Mouse (Mus musculus) CH12.LX (cell line): ENCODE measurements around the gene Dpp4. TPM values are rescaled to one million over a fixed set of nuclear protein-coding genes. Genes with fewer than 3 reads are reported as not detected.

Experiments
- DNase-seq: peaks from one replicate; pipeline ENCODE4 v3.0.0-alpha.2; 2013; ENCODE audit errors: extremely low read depth
- H3K27ac ChIP-seq: 2 replicates; pipeline ENCODE4 v1.5.1; 2012; ENCODE audit warnings: low read depth, mild to moderate bottlenecking, control low read depth, moderate library complexity; ENCODE audit not compliant: insufficient read depth
- H3K27me3 ChIP-seq: replicated peaks from 2 replicates; pipeline ENCODE3; 2012; ENCODE audit warnings: inconsistent platforms
- H3K36me3 ChIP-seq, 2 experiments: replicated peaks in 1 of 2; 2 replicates each; pipeline versions ENCODE3 to v1.6.1; 2012; ENCODE audit warnings: inconsistent platforms in 1 of 2, low read length in 1 of 2, mild to moderate bottlenecking in 1 of 2, mixed read lengths in 1 of 2, moderate library complexity in 1 of 2; ENCODE audit not compliant: control insufficient read depth in 1 of 2, insufficient read depth in 1 of 2
- H3K4me1 ChIP-seq, 2 experiments: 2 replicates each; pipeline ENCODE4 v1.6.1; 2012; ENCODE audit warnings: inconsistent platforms in 1 of 2, moderate library complexity in 1 of 2; ENCODE audit not compliant: insufficient read depth in 2 of 2, control insufficient read depth in 1 of 2
- H3K4me2 ChIP-seq: 2 replicates; pipeline ENCODE4 v1.6.1; 2012; ENCODE audit warnings: low read depth, mild to moderate bottlenecking, control low read depth; ENCODE audit not compliant: poor library complexity, insufficient read depth, severe bottlenecking
- H3K4me3 ChIP-seq, 3 experiments: fragments of 150-350 bp in 1 of 3; sonication (generic) in 1 of 3; replicated peaks in 1 of 3; 2 replicates each; pipeline versions ENCODE3 to v1.5.1; 2011 to 2012; ENCODE audit warnings: low read depth in 2 of 3, low read length in 2 of 3, mild to moderate bottlenecking in 2 of 3, moderate library complexity in 2 of 3, control low read depth in 1 of 3, improper control_type of control experiment in 1 of 3, inconsistent platforms in 1 of 3, mixed read lengths in 1 of 3; ENCODE audit not compliant: poor library complexity in 1 of 3
- H3K79me2 ChIP-seq: replicated peaks from 2 replicates; pipeline ENCODE4 v1.6.1; 2012; ENCODE audit warnings: mild to moderate bottlenecking, moderate library complexity; ENCODE audit not compliant: control insufficient read depth, poor library complexity, insufficient read depth, severe bottlenecking; ENCODE audit errors: extremely low read depth
- H3K9ac ChIP-seq: 2 replicates; pipeline ENCODE4 v1.6.1; 2012; ENCODE audit warnings: low read depth, mild to moderate bottlenecking, control low read depth, moderate library complexity; ENCODE audit not compliant: insufficient read depth
- H3K9me3 ChIP-seq: replicated peaks from 2 replicates; pipeline ENCODE3; 2012; ENCODE audit warnings: low read length, inconsistent platforms, mixed read lengths
- CHD1 ChIP-seq: IDR thresholded peaks from 2 replicates; pipeline ENCODE4 v1.6.1; 2012; ENCODE audit warnings: low read depth, low read length, improper control_type of control experiment, inconsistent platforms
- CHD2 ChIP-seq: IDR thresholded peaks from 2 replicates; pipeline ENCODE4 v1.6.1; 2011; ENCODE audit warnings: low read length, improper control_type of control experiment
- ELF1 ChIP-seq: IDR thresholded peaks from 2 replicates; pipeline ENCODE4 v1.6.1; 2014; ENCODE audit warnings: low read depth, mild to moderate bottlenecking, inconsistent platforms, low read length, improper control_type of control experiment
- GABPA ChIP-seq: IDR thresholded peaks from 2 replicates; pipeline ENCODE4 v1.6.1; 2012; ENCODE audit warnings: low read depth, low read length, improper control_type of control experiment, inconsistent platforms; ENCODE audit not compliant: insufficient replicate concordance
- JUN ChIP-seq: IDR thresholded peaks from 2 replicates; pipeline ENCODE4 v1.6.1; 2011; ENCODE audit warnings: low read depth, mild to moderate bottlenecking, low read length, improper control_type of control experiment, moderate library complexity; ENCODE audit not compliant: insufficient read depth
- KAT2A ChIP-seq: IDR thresholded peaks from 2 replicates; pipeline ENCODE4 v1.6.1; 2012; ENCODE audit warnings: low read length, improper control_type of control experiment, inconsistent platforms; ENCODE audit not compliant: insufficient replicate concordance
- MAX ChIP-seq: IDR thresholded peaks from 2 replicates; pipeline ENCODE4 v1.6.1; 2011; ENCODE audit warnings: low read length, improper control_type of control experiment
- MYC ChIP-seq: IDR thresholded peaks from 2 replicates; pipeline ENCODE4 v1.6.1; 2011; ENCODE audit warnings: low read depth, mild to moderate bottlenecking, improper control_type of control experiment, low read length
- NELFE ChIP-seq: IDR thresholded peaks from 2 replicates; pipeline ENCODE4 v1.6.1; 2011; ENCODE audit warnings: low read depth, low read length, improper control_type of control experiment
- PAX5 ChIP-seq: IDR thresholded peaks from 2 replicates; pipeline ENCODE4 v1.6.1; 2012; ENCODE audit warnings: low read length, inconsistent platforms, mixed read lengths
- POLR2A ChIP-seq: IDR thresholded peaks from 2 replicates; pipeline ENCODE4 v1.6.1; 2011; ENCODE audit warnings: low read depth, mild to moderate bottlenecking, improper control_type of control experiment, low read length
- TBP ChIP-seq: conservative IDR thresholded peaks from 2 replicates; pipeline ENCODE4 v1.6.1; 2011; ENCODE audit warnings: low read depth, low read length, improper control_type of control experiment
- USF2 ChIP-seq: conservative IDR thresholded peaks from 2 replicates; pipeline ENCODE4 v1.6.1; 2011; ENCODE audit warnings: low read depth, low read length, improper control_type of control experiment
- ZMIZ1 ChIP-seq: IDR thresholded peaks from 2 replicates; pipeline ENCODE4 v1.6.1; 2012; ENCODE audit warnings: low read depth, mild to moderate bottlenecking, inconsistent platforms, low read length, improper control_type of control experiment
- dilution Hi-C: fragments of 300-500 bp; cut with MboI; formaldehyde crosslinking; loops from 2 replicates; pipeline ENCODE4 v1.14.3; 2020; ENCODE audit warnings: low sequenced_read_pairs; ENCODE audit not compliant: extremely low pct_unique_long_range_greater_than_20kb, extremely low pct_ligation_motif_present
- in situ Hi-C: fragments of 300-500 bp; cut with MboI; formaldehyde crosslinking; loops from 3 replicates; pipeline ENCODE4 v1.14.3; 2019; ENCODE audit warnings: low sequenced_read_pairs, low pct_ligation_motif_present, low pct_unique_long_range_greater_than_20kb, mixed read lengths
- polyA plus RNA-seq: library from polyadenylated mRNA; unstranded; fragments of >175 nt; gene quantifications from 2 replicates; pipeline ENCODE4 v1.2.1, GENCODE M21; 2012; ENCODE audit warnings: low read depth; ENCODE audit not compliant: insufficient read length
- total RNA-seq, 2 experiments: library from RNA; depleted of rRNA; stranded (reverse); fragments of 300-350 nt in 1 of 2; fragments of >200 nt in 1 of 2; gene quantifications; 2 replicates each; pipeline ENCODE4 v1.2.3; 2012 to 2014

The Dpp4 gene
- total and polyA plus RNA-seq, 3 experiments, result 0.04 to 3.6 (median 0.29) TPM

DNA sequence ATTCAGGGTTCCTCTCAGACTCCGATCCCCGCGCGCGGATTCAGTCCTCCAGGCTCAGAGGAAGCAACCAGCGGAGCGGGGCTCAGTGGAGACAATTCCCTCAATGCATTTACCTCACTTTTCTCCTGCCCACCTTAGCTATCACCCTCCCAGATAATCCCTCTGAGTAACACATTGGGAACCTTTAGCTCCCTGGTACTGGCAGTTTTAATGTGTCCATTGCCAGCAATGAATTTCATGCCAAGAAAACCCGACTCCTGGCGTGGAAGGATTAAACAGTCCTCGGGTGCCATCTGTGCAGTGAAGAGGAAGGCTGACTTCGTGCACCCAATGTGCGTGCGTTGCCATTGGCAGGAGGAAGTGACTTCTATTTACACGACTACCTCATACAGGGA is 70.3 kb downstream of the Dpp4 start:
- in situ Hi-C loops, result no loop called here
- Histone ChIP-seq H3K9ac (no peak overlapping the region), H3K9me3 (no peaks in the 10 kb centered on the region), H3K79me2 (no peaks in the 10 kb centered on the region), H3K4me2 (no peak overlapping the region), H3K4me3 (no peak overlapping the region), H3K27ac (no peak overlapping the region), H3K4me1 (peaks cover 9 to 29% of the 10 kb centered on the region in 2 experiments; a peak in 3 of 4 replicates), H3K27me3 (no peaks in the 10 kb centered on the region), H3K36me3 (no peaks in the 10 kb centered on the region)
- dilution Hi-C loops, result no loop called here
- TF ChIP-seq CHD1 (no peak), KAT2A (no peak), POLR2A (no peak), ZMIZ1 (no peak), GABPA (no peak), MAX (no peak), CHD2 (no peak), PAX5 (no peak), MYC (no peak), NELFE (no peak), TBP (no peak)
- DNase-seq, result no peak

DNA sequence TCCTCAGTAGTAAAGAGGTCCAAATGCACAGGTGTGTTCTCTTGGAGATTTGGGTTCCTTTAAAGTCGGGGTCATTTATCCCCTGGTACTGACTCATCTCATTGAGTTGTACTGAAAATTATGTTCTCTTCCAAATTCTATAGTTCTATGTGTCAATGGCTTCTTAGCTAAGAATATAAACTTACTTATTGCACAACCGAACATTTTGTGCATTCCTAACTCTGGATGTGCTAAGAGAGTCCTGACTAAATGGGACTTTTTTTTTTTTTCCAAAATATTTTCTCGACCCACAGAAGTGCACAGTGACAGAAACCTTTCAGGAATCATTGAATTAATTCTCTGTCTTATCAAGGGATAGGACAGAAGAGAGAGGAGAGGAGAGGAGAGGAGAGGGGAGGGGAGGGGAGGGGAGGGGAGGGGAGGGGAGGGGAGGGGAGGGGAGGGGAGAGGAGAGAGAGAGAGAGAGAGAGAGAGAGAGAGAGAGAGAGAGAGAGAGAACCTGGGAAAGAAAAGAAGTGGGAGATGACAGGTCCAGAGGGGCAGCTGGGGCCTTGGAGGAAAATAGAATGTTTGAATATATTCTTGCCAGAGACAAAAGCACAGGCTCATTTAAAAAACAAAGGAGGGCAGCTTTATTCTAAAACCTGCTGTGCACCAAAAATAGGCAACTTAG is 70.8 kb downstream of the Dpp4 start:
- Histone ChIP-seq H3K9me3 (no peaks in the 10 kb centered on the region), H3K27ac (no peak overlapping the region), H3K79me2 (no peaks in the 10 kb centered on the region), H3K27me3 (no peaks in the 10 kb centered on the region), H3K9ac (no peak overlapping the region), H3K4me1 (peaks cover 9 to 29% of the 10 kb centered on the region in 2 experiments; a peak in 3 of 4 replicates), H3K4me2 (no peak overlapping the region)
- dilution Hi-C loops (no loop called here), in situ Hi-C loops (no loop called here)
- no peak for DNase-seq
- no peak for TF ChIP-seq ELF1
- no peak for TF ChIP-seq MYC
- TF ChIP-seq ZMIZ1, result no peak
- no peak for TF ChIP-seq JUN
- no peak for TF ChIP-seq USF2
- TF ChIP-seq NELFE, result no peak
- TF ChIP-seq, all 38 proteins: peak for 0
- Histone ChIP-seq H3K4me3 (no peak overlapping the region), H3K36me3 (no peaks in the 10 kb centered on the region)
